Mouse (Mus musculus) bone marrow macrophage, adult 2 months (primary cell): ENCODE data around the gene Pkm.

Source experiments
- CTCF ChIP-seq: IDR thresholded peaks from 2 replicates; pipeline ENCODE4 v1.5.1; 2012; ENCODE audit warnings: low read depth, mild to moderate bottlenecking, low read length, moderate library complexity
- POLR2A ChIP-seq: IDR thresholded peaks from 2 replicates; pipeline ENCODE4 v1.6.1; 2012; ENCODE audit warnings: mild to moderate bottlenecking, low read depth, low read length, borderline replicate concordance

DNA sequence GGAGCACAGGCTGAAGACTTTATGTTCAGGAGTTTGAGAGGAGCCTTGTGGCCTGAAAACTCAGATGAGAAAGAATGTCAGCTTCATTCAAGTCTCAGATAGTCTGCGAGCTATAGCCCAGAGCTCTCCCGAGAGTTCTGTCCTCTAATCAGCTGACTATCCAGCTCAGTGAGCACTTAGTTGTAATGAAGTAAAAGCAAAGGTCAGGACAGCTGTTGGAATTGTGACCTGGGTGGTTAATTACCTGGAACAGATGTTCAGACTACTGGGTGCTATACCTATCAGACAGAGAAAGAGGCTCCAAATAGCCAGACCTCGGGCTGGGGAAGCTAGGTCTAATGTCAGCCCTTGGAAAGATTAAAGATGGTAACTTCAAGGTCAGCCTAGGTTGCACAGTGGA is 7.8 kb downstream of the Pkm start:
- TF ChIP-seq CTCF, result no peak
- TF ChIP-seq POLR2A, result no peak
